Mouse (Mus musculus) heart, embryonic 14.5 days (tissue): ENCODE measurements at regions not wholly inside any gene's neighbourhood (a gene's known extent, or its start where the extent isn't known, plus 50 kb on each side); places are given as distances from the start of the nearest gene placed in this dataset.

Source experiments
- ATAC-seq: fragments of 200-750 bp; cut with Nextera tagmentation; 2 replicates; pipeline ENCODE4 v1.8.0; 2017; ENCODE audit warnings: low read depth, moderate TSS enrichment; ENCODE audit not compliant: insufficient number of reproducible peaks, insufficient read depth, low FRiP score
- H3K27ac ChIP-seq, 2 experiments: fragments of 200-500 bp in 1 of 2; fragments of 300-500 bp in 1 of 2; sonication (generic) in 1 of 2; replicated peaks in 1 of 2; 2 replicates each; pipeline ENCODE4 v1.5.1; 2012 to 2014; ENCODE audit warnings: low read depth in 2 of 2, low read length in 2 of 2, control low read depth in 1 of 2, mild to moderate bottlenecking in 1 of 2, mixed read lengths in 1 of 2; ENCODE audit not compliant: control insufficient read depth in 1 of 2, insufficient read depth in 1 of 2
- H3K27me3 ChIP-seq: fragments of 300-500 bp; sonication (generic); 2 replicates; pipeline ENCODE4 v1.6.1; 2014; ENCODE audit warnings: mild to moderate bottlenecking, low read length, control low read depth; ENCODE audit not compliant: control insufficient read depth, insufficient read depth
- H3K36me3 ChIP-seq: fragments of 300-500 bp; sonication (generic); 2 replicates; pipeline ENCODE4 v1.6.1; 2014; ENCODE audit warnings: mild to moderate bottlenecking, control low read depth, low read length, mixed read lengths; ENCODE audit not compliant: control insufficient read depth, insufficient read depth
- H3K4me1 ChIP-seq, 2 experiments: fragments of 200-500 bp in 1 of 2; fragments of 300-500 bp in 1 of 2; sonication (generic) in 1 of 2; 2 replicates each; pipeline ENCODE4 v1.6.1; 2012 to 2014; ENCODE audit warnings: low read length in 2 of 2, control low read depth in 1 of 2, mixed read lengths in 1 of 2; ENCODE audit not compliant: control insufficient read depth in 2 of 2, insufficient read depth in 2 of 2
- H3K4me2 ChIP-seq: fragments of 300-500 bp; sonication (generic); 2 replicates; pipeline ENCODE4 v1.6.1; 2014; ENCODE audit warnings: mild to moderate bottlenecking, low read length
- H3K4me3 ChIP-seq, 2 experiments: fragments of 200-500 bp in 1 of 2; fragments of 300-500 bp in 1 of 2; sonication (generic) in 1 of 2; 2 replicates each; pipeline ENCODE4 v1.5.1; 2012 to 2014; ENCODE audit warnings: low read length in 2 of 2, mild to moderate bottlenecking in 2 of 2, control low read depth in 1 of 2, low read depth in 1 of 2, moderate library complexity in 1 of 2; ENCODE audit not compliant: control insufficient read depth in 1 of 2, insufficient read depth in 1 of 2
- H3K9ac ChIP-seq: fragments of 300-500 bp; sonication (generic); 2 replicates; pipeline ENCODE4 v1.6.1; 2014; ENCODE audit warnings: mild to moderate bottlenecking, low read length
- H3K9me3 ChIP-seq: fragments of 300-500 bp; sonication (generic); 2 replicates; pipeline ENCODE4 v1.6.1; 2016; ENCODE audit warnings: low read length, control low read depth; ENCODE audit not compliant: control insufficient read depth
- WGBS: fragments of 180-500 bp; shearing (Covaris S2); extraction: QIAGEN DNeasy Blood & Tissue Kit; methylation state at CpG from one replicate; pipeline ENCODE4 v1.1.7; 2014; 5-methylcytosine and 5-hydroxymethylcytosine counted together

GRCm38 (mm10) chr2:28382051-28382802, 64.4 kb upstream of the Ppp1r26 start:
- Histone ChIP-seq H3K27me3 (peaks cover 4% of the 10 kb centered on the region; the same call in 1 of the 2 replicates), H3K4me2 (no peak overlapping the region), H3K9ac (no peak overlapping the region), H3K27ac (no peak overlapping the region), H3K36me3 (no peaks in the 10 kb centered on the region), H3K4me1 (peaks cover 5 to 6% of the 10 kb centered on the region in 2 experiments; a peak in 2 of 4 replicates), H3K4me3 (no peak overlapping the region), H3K9me3 (no peaks in the 10 kb centered on the region)
- ATAC-seq: no peak
- 88% methylated on average over 12 of the region's 12 CpGs for WGBS

GRCm38 (mm10) chr2:28384875-28385274, 61.7 kb upstream of the Ppp1r26 start:
- no peaks in the 10 kb centered on the region for H3K4me1 ChIP-seq
- no peak for ATAC-seq
- no peaks in the 10 kb centered on the region for H3K36me3 ChIP-seq
- H3K4me3 ChIP-seq: no peak overlapping the region
- WGBS: 74% methylated on average over 8 of the region's 8 CpGs
- H3K27ac ChIP-seq: no peak overlapping the region
- H3K9ac ChIP-seq: no peak overlapping the region
- no peaks in the 10 kb centered on the region for H3K9me3 ChIP-seq
- peaks cover 4% of the 10 kb centered on the region; the same call in 1 of the 2 replicates for H3K27me3 ChIP-seq
- H3K4me2 ChIP-seq: no peak overlapping the region

- Histone ChIP-seq H3K9me3 (no peaks in the 10 kb centered on the region), H3K4me2 (no peak overlapping the region), H3K27ac (no peak overlapping the region), H3K4me3 (no peak overlapping the region), H3K36me3 (no peaks in the 10 kb centered on the region), H3K9ac (0 out of 2 replicates have a peak overlapping the region, but pooled peaks have one; percentile 4), H3K27me3 (no peaks in the 10 kb centered on the region), H3K4me1 (no peaks in the 10 kb centered on the region)
- 38% methylated on average over 1 of the region's 1 CpGs for WGBS
- no peak for ATAC-seq
Observed at GRCm38 (mm10) chr2:28386784-28387183, 59.8 kb upstream of the Ppp1r26 start.

GRCm38 (mm10) chr2:28387422-28387836, 59.2 kb upstream of the Ppp1r26 start:
- no peak for ATAC-seq
- H3K9ac ChIP-seq: 0 out of 2 replicates have a peak overlapping the region, but pooled peaks have one; percentile 4
- no peaks in the 10 kb centered on the region for H3K4me1 ChIP-seq
- H3K4me3 ChIP-seq: no peak overlapping the region
- H3K27me3 ChIP-seq: no peaks in the 10 kb centered on the region
- H3K27ac ChIP-seq: no peak overlapping the region
- H3K36me3 ChIP-seq: no peaks in the 10 kb centered on the region
- H3K9me3 ChIP-seq: no peaks in the 10 kb centered on the region
- 24% methylated on average over 6 of the region's 6 CpGs for WGBS
- no peak overlapping the region for H3K4me2 ChIP-seq

GRCm38 (mm10) chr2:28387926-28388325, 58.7 kb upstream of the Ppp1r26 start:
- no peaks in the 10 kb centered on the region for H3K9me3 ChIP-seq
- H3K27ac ChIP-seq: no peak overlapping the region
- WGBS: 81% methylated on average over 4 of the region's 4 CpGs
- no peak for ATAC-seq
- H3K36me3 ChIP-seq: no peaks in the 10 kb centered on the region
- H3K9ac ChIP-seq: no peak overlapping the region
- H3K4me2 ChIP-seq: no peak overlapping the region
- no peak overlapping the region for H3K4me3 ChIP-seq
- H3K27me3 ChIP-seq: no peaks in the 10 kb centered on the region
- no peaks in the 10 kb centered on the region for H3K4me1 ChIP-seq

- no peaks in the 10 kb centered on the region for H3K4me1 ChIP-seq
- WGBS: 60% methylated on average over 5 of the region's 5 CpGs
- no peak overlapping the region for H3K4me2 ChIP-seq
- no peaks in the 10 kb centered on the region for H3K27me3 ChIP-seq
- H3K27ac ChIP-seq: no peak overlapping the region
- no peak for ATAC-seq
- no peak overlapping the region for H3K9ac ChIP-seq
- no peaks in the 10 kb centered on the region for H3K36me3 ChIP-seq
- no peak overlapping the region for H3K4me3 ChIP-seq
- H3K9me3 ChIP-seq: no peaks in the 10 kb centered on the region
Observed at GRCm38 (mm10) chr2:28389703-28390102, 56.9 kb upstream of the Ppp1r26 start.

GRCm38 (mm10) chr2:28395391-28395790, 51.2 kb upstream of the Ppp1r26 start:
- no peak for ATAC-seq
- no peaks in the 10 kb centered on the region for H3K4me1 ChIP-seq
- H3K9me3 ChIP-seq: no peaks in the 10 kb centered on the region
- H3K27me3 ChIP-seq: no peaks in the 10 kb centered on the region; the same call in 1 of the 2 replicates
- H3K4me3 ChIP-seq: no peak overlapping the region
- no peak overlapping the region for H3K9ac ChIP-seq
- no peaks in the 10 kb centered on the region for H3K36me3 ChIP-seq
- no peak overlapping the region for H3K4me2 ChIP-seq
- WGBS: 87% methylated on average over 6 of the region's 6 CpGs
- no peak overlapping the region for H3K27ac ChIP-seq
